Mouse (Mus musculus) heart, postnatal 0 days (tissue): ENCODE measurements around the gene Rbfox2. TPM values are rescaled to one million over a fixed set of nuclear protein-coding genes. Genes with fewer than 3 reads are reported as not detected.

Experiments used
- ATAC-seq: fragments of 200-750 bp; cut with Nextera tagmentation; 2 replicates; pipeline ENCODE4 v1.8.0; 2017; ENCODE audit warnings: low read depth, moderate number of reproducible peaks, moderate library complexity; ENCODE audit not compliant: insufficient read depth
- DNase-seq: peaks from one replicate; pipeline ENCODE4 v3.0.0-alpha.2; 2016; ENCODE audit warnings: low spot score
- H3K27ac ChIP-seq: fragments of 300-500 bp; sonication (generic); 2 replicates; pipeline ENCODE4 v1.5.1; 2014; ENCODE audit warnings: low read depth, mild to moderate bottlenecking
- H3K27me3 ChIP-seq: fragments of 300-500 bp; sonication (generic); 2 replicates; pipeline ENCODE4 v1.6.1; 2014; ENCODE audit warnings: low read length, mixed read lengths; ENCODE audit not compliant: control insufficient read depth, insufficient read depth
- H3K36me3 ChIP-seq: fragments of 300-500 bp; sonication (generic); replicated peaks from 2 replicates; pipeline ENCODE4 v1.6.1; 2014; ENCODE audit warnings: low read length, mixed read lengths; ENCODE audit not compliant: control insufficient read depth, insufficient read depth
- H3K4me1 ChIP-seq: fragments of 300-500 bp; sonication (generic); 2 replicates; pipeline ENCODE4 v1.6.1; 2014; ENCODE audit warnings: antibody characterized with exemption; ENCODE audit not compliant: control insufficient read depth, insufficient read depth
- H3K4me2 ChIP-seq: fragments of 300-500 bp; sonication (generic); 2 replicates; pipeline ENCODE4 v1.6.1; 2014; ENCODE audit warnings: low read depth, mild to moderate bottlenecking, low read length, moderate library complexity
- H3K4me3 ChIP-seq: fragments of 300-500 bp; sonication (generic); 2 replicates; pipeline ENCODE4 v1.5.1; 2014; ENCODE audit warnings: low read depth, low read length
- H3K9ac ChIP-seq: fragments of 300-500 bp; sonication (generic); replicated peaks from 2 replicates; pipeline ENCODE4 v1.6.1; 2014; ENCODE audit warnings: low read depth, low read length, mixed read lengths
- H3K9me3 ChIP-seq: fragments of 300-500 bp; sonication (generic); replicated peaks from 2 replicates; pipeline ENCODE4 v1.6.1; 2016; ENCODE audit warnings: low read length; ENCODE audit not compliant: control insufficient read depth
- CTCF ChIP-seq: IDR thresholded peaks from 2 replicates; pipeline ENCODE4 v1.5.1; 2016; ENCODE audit warnings: antibody characterized with exemption, control low read depth, low read depth
- EP300 ChIP-seq: IDR thresholded peaks from 2 replicates; pipeline ENCODE4 v1.6.1; 2016; ENCODE audit warnings: antibody characterized with exemption, low read depth
- WGBS: fragments of 180-500 bp; shearing (Covaris S2); extraction: QIAGEN DNeasy Blood & Tissue Kit; methylation state at CpG from one replicate; pipeline ENCODE4 v1.1.7; 2014; 5-methylcytosine and 5-hydroxymethylcytosine counted together
- polyA plus RNA-seq: library from polyadenylated mRNA; unstranded; fragments of >200 nt; fragmentation: Nextera tagmentation; extraction: Ambion mirVana; gene quantifications from 2 replicates; pipeline ENCODE4 v1.2.1, GENCODE M21; 2015
- total RNA-seq: library from RNA; depleted of rRNA; stranded (reverse); fragments of >200 nt; gene quantifications from 2 replicates; pipeline ENCODE4 v1.2.3, GENCODE M21; 2014; ENCODE audit warnings: low replicate concordance

The Rbfox2 gene
- total and polyA plus RNA-seq, 2 experiments from 2014 or later = 49.1 to 143 TPM

- TF ChIP-seq CTCF = no peak
- TF ChIP-seq EP300 = no peak
- Histone ChIP-seq H3K4me3 (no peak overlapping the region), H3K9ac (no peak overlapping the region), H3K4me1 (peaks cover 34% of the 10 kb centered on the region), H3K4me2 (no peak overlapping the region), H3K27me3 (no peaks in the 10 kb centered on the region), H3K9me3 (no peaks in the 10 kb centered on the region), H3K27ac (peak overlapping the region; percentile 77), H3K36me3 (no peaks in the 10 kb centered on the region)
- 25% methylated on average over 1 of the region's 1 CpGs for WGBS
- DNase-seq = no peak
- 0 out of 2 replicates have a peak, but pooled peaks have one; percentile 19 for ATAC-seq
Measured at GRCm38 (mm10) chr15:77254636-77255035, 52.2 kb downstream of the Rbfox2 start.

GRCm38 (mm10) chr15:77254128-77254527 is 52.7 kb downstream of the Rbfox2 start:
- H3K4me3 ChIP-seq = no peak overlapping the region
- ATAC-seq (peak; percentile 79), DNase-seq (no peak)
- WGBS = 39% methylated on average over 2 of the region's 2 CpGs
- TF ChIP-seq EP300 (no peak), CTCF (no peak)
- peaks cover 34% of the 10 kb centered on the region for H3K4me1 ChIP-seq
- H3K4me2 ChIP-seq = no peak overlapping the region
- H3K36me3 ChIP-seq = no peaks in the 10 kb centered on the region
- no peaks in the 10 kb centered on the region for H3K27me3 ChIP-seq
- H3K27ac ChIP-seq = peak overlapping the region; percentile 77
- H3K9me3 ChIP-seq = no peaks in the 10 kb centered on the region
- H3K9ac ChIP-seq = no peak overlapping the region

- Histone ChIP-seq H3K9ac (no peak overlapping the region), H3K36me3 (no peaks in the 10 kb centered on the region), H3K27me3 (no peaks in the 10 kb centered on the region), H3K27ac (no peak overlapping the region), H3K9me3 (no peaks in the 10 kb centered on the region), H3K4me3 (no peak overlapping the region), H3K4me2 (no peak overlapping the region), H3K4me1 (peaks cover 21% of the 10 kb centered on the region)
- 79% methylated on average over 3 of the region's 3 CpGs for WGBS
- DNase-seq = no peak
- TF ChIP-seq EP300 = no peak
- TF ChIP-seq CTCF = no peak
- no peak for ATAC-seq
Measured at GRCm38 (mm10) chr15:77251706-77252105, 55.1 kb downstream of the Rbfox2 start.

GRCm38 (mm10) chr15:77250806-77251205 is 56.0 kb downstream of the Rbfox2 start:
- TF ChIP-seq EP300 (no peak), CTCF (no peak)
- Histone ChIP-seq H3K27ac (no peak overlapping the region), H3K4me1 (peaks cover 28% of the 10 kb centered on the region), H3K36me3 (no peaks in the 10 kb centered on the region), H3K4me2 (no peak overlapping the region), H3K9ac (no peak overlapping the region), H3K27me3 (no peaks in the 10 kb centered on the region), H3K9me3 (no peaks in the 10 kb centered on the region), H3K4me3 (no peak overlapping the region)
- DNase-seq = no peak
- ATAC-seq = no peak
- 94% methylated on average over 2 of the region's 2 CpGs for WGBS

GRCm38 (mm10) chr15:77249421-77249820 is 57.4 kb downstream of the Rbfox2 start:
- Histone ChIP-seq H3K27me3 (no peaks in the 10 kb centered on the region), H3K9me3 (no peaks in the 10 kb centered on the region), H3K27ac (no peak overlapping the region), H3K9ac (no peak overlapping the region), H3K4me3 (no peak overlapping the region), H3K4me1 (peaks cover 33% of the 10 kb centered on the region), H3K36me3 (no peaks in the 10 kb centered on the region), H3K4me2 (no peak overlapping the region)
- WGBS = 86% methylated on average over 5 of the region's 5 CpGs
- TF ChIP-seq EP300 (no peak), CTCF (no peak)
- ATAC-seq (no peak), DNase-seq (no peak)
